Mouse (Mus musculus) kidney, embryonic 14.5 days (tissue): Measurements from ENCODE around the gene Cemip. TPM values are rescaled to one million over a fixed set of nuclear protein-coding genes. Genes with fewer than 3 reads are reported as not detected.

ENCODE experiments used
- ATAC-seq: fragments of 200-750 bp; cut with Nextera tagmentation; 2 replicates; pipeline ENCODE4 v1.8.0; 2017; ENCODE audit warnings: moderate number of reproducible peaks, mild to moderate bottlenecking, moderate TSS enrichment, moderate library complexity; ENCODE audit not compliant: low FRiP score, low TSS enrichment
- H3K27ac ChIP-seq: fragments of 300-500 bp; sonication (generic); 2 replicates; pipeline ENCODE4 v1.5.1; 2014; ENCODE audit warnings: low read depth, mild to moderate bottlenecking, low read length, moderate library complexity, mixed read lengths
- H3K27me3 ChIP-seq: fragments of 300-500 bp; sonication (generic); 2 replicates; pipeline ENCODE4 v1.6.1; 2014; ENCODE audit warnings: mild to moderate bottlenecking, low read length; ENCODE audit not compliant: control insufficient read depth, insufficient read depth
- H3K36me3 ChIP-seq: fragments of 300-500 bp; sonication (generic); 2 replicates; pipeline ENCODE4 v1.6.1; 2014; ENCODE audit warnings: low read length, mixed read lengths; ENCODE audit not compliant: control insufficient read depth, insufficient read depth
- H3K4me1 ChIP-seq: fragments of 300-500 bp; sonication (generic); 2 replicates; pipeline ENCODE4 v1.6.1; 2014; ENCODE audit warnings: low read length, mixed read lengths; ENCODE audit not compliant: control insufficient read depth, insufficient read depth
- H3K4me2 ChIP-seq: fragments of 300-500 bp; sonication (generic); replicated peaks from 2 replicates; pipeline ENCODE4 v1.6.1; 2014; ENCODE audit warnings: low read depth, mild to moderate bottlenecking, low read length
- H3K4me3 ChIP-seq: fragments of 300-500 bp; sonication (generic); 2 replicates; pipeline ENCODE4 v1.5.1; 2014; ENCODE audit warnings: mild to moderate bottlenecking, low read length
- H3K9ac ChIP-seq: fragments of 300-500 bp; sonication (generic); 2 replicates; pipeline ENCODE4 v1.6.1; 2014; ENCODE audit warnings: low read depth, mild to moderate bottlenecking, low read length, moderate library complexity
- H3K9me3 ChIP-seq: fragments of 300-500 bp; sonication (generic); 2 replicates; pipeline ENCODE4 v1.6.1; 2016; ENCODE audit warnings: low read length; ENCODE audit not compliant: control insufficient read depth
- whole genome bisulfite sequencing: fragments of 180-500 bp; shearing (Covaris S2); extraction: QIAGEN DNeasy Blood & Tissue Kit; methylation state at CpG from one replicate; pipeline ENCODE4 v1.1.7; 2014; 5-methylcytosine and 5-hydroxymethylcytosine counted together
- polyA plus RNA-seq: library from polyadenylated mRNA; unstranded; fragments of >200 nt; fragmentation: Nextera tagmentation; extraction: Ambion mirVana; gene quantifications from 2 replicates; pipeline ENCODE4 v1.2.1, GENCODE M21; 2014

The Cemip gene
- polyA plus RNA-seq, 1 experiment from 2014 or later: 0.16 TPM

- 0 out of 2 replicates have a peak, but pooled peaks cover 2% of the 10 kb centered on the region for H3K4me1 ChIP-seq
- 97% methylated on average over 1 of the region's 1 CpGs for WGBS
Measured at GRCm38 (mm10) chr7:84106942-84107341, 20.6 kb upstream of the Cemip start.

DNA sequence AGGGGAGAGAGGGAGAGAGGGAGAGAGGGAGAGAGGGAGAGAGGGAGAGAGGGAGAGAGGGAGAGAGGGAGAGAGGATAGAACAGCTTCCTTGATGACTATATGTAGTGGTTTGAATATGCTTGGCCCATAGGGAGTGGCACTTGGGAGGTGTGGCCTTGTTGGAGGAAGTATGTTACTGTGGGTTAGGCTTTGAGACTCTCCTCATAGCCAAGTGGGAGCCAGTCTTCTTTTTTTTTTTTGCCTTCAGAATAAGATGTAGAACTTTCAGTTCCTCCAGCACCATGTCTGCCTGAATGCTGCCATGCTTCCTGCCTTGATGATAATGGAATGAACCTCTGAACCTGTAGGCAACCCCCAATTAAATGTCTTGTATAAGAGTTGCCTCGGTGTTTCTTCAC, 16.3 kb upstream of the Cemip start:
- Histone ChIP-seq H3K9ac (no peak overlapping the region), H3K9me3 (no peaks in the 10 kb centered on the region), H3K4me3 (no peak overlapping the region), H3K4me2 (no peak overlapping the region), H3K27ac (no peak overlapping the region), H3K27me3 (no peaks in the 10 kb centered on the region), H3K4me1 (no peaks in the 10 kb centered on the region), H3K36me3 (no peaks in the 10 kb centered on the region)
- ATAC-seq: no peak
- WGBS: 97% methylated on average over 1 of the region's 1 CpGs

More at GRCm38 (mm10) chr7:84106942-84107341, 20.6 kb upstream of the Cemip start:
- Histone ChIP-seq H3K4me2 (no peak overlapping the region), H3K4me3 (no peak overlapping the region), H3K9me3 (no peaks in the 10 kb centered on the region), H3K27me3 (no peaks in the 10 kb centered on the region), H3K27ac (no peak overlapping the region), H3K9ac (no peak overlapping the region), H3K36me3 (peaks cover 18% of the 10 kb centered on the region)
- ATAC-seq: no peak

DNA sequence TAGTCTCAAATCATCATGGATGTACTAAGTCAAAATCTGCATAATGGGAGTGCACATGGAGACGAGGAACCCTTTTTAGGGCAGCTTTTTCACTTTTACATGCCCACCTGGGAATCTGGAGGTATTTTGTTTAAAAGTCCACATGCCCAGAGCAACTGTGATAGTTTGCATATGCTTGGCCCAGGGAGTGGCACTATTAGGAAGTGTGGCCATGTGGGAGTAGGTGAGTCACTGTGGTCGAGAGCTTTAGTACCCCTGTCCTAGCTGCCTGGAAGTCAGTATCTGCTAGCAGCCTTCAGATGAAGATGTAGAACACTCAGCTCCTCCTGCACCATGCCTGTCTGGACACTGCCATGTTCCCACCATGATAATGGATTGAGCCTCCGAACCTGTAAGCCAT, 14.4 kb upstream of the Cemip start:
- Histone ChIP-seq H3K9me3 (no peaks in the 10 kb centered on the region), H3K4me1 (no peaks in the 10 kb centered on the region), H3K9ac (no peak overlapping the region), H3K4me3 (no peak overlapping the region), H3K36me3 (no peaks in the 10 kb centered on the region), H3K27me3 (no peaks in the 10 kb centered on the region), H3K27ac (no peak overlapping the region), H3K4me2 (no peak overlapping the region)
- WGBS: 75% methylated on average over 3 of the region's 3 CpGs
- ATAC-seq: no peak

DNA sequence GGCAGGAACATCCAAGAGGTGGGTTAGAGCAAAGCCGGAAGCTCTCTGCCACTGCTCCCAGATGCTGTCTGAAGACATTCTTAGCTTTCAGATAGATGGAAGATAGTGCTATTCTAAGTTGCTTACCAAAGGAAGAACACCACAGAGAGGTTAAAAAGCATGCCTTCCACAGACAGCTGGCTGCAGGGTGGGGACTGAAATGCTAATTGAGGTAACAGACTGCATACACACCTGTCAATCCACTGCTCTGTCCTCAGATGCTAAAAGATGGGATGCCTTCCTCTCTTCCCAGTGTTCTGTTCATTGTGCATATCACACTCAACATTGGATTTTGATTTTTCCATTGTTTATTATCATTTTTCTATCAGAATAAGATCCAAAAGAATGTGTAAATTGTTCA, 11.8 kb upstream of the Cemip start:
- Histone ChIP-seq H3K9me3 (no peaks in the 10 kb centered on the region), H3K36me3 (no peaks in the 10 kb centered on the region), H3K27ac (no peak overlapping the region), H3K27me3 (no peaks in the 10 kb centered on the region), H3K4me3 (no peak overlapping the region), H3K9ac (no peak overlapping the region), H3K4me1 (no peaks in the 10 kb centered on the region), H3K4me2 (no peak overlapping the region)
- ATAC-seq: no peak
- 94% methylated on average over 1 of the region's 1 CpGs for WGBS

DNA sequence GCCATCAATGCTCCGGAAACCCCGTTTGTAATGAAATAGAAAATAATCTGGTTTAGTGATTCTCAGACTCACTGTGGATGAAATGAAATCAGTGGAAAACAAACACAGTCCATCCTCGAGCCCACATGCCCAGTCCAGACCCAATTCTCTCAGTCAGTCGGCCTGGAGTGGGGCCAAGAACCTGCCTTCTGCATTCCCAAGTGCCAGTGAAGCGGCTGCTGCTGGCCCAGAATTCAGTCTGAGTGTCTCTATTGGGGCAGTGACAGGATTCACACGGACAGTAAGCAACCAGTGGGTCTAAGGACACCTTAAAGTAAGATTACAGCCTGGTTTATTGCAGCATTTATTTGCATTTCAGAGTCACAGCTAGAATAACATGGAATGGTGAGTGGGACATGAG, 10.2 kb upstream of the Cemip start:
- H3K27ac ChIP-seq: no peak overlapping the region
- no peak overlapping the region for H3K4me3 ChIP-seq
- no peak overlapping the region for H3K9ac ChIP-seq
- H3K4me1 ChIP-seq: no peaks in the 10 kb centered on the region
- H3K27me3 ChIP-seq: no peaks in the 10 kb centered on the region
- no peak overlapping the region for H3K4me2 ChIP-seq
- H3K9me3 ChIP-seq: no peaks in the 10 kb centered on the region
- WGBS: 75% methylated on average over 6 of the region's 6 CpGs
- no peak for ATAC-seq
- no peaks in the 10 kb centered on the region for H3K36me3 ChIP-seq

DNA sequence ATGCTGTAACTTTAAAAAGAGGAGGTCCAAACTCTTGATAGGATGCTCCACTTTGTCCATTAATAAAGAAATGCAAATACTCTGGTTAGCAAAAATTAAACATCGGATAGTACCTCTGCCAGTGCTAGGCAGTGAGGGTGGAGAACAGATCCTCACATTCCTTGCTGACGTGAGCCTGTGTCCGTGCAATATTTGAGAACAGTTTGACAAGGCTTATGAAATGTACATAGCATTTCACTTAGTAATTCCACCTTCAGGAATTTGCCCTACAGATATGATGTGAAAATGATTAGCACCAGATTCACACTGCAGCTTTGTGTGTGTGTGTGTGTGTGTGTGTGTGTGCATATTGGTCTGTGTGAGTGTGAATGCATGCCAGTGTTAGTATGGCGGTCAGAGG, 4.5 kb upstream of the Cemip start:
- ATAC-seq: no peak
- Histone ChIP-seq H3K9me3 (no peaks in the 10 kb centered on the region), H3K4me3 (no peak overlapping the region), H3K27me3 (peaks cover 8% of the 10 kb centered on the region), H3K36me3 (no peaks in the 10 kb centered on the region), H3K9ac (no peak overlapping the region), H3K27ac (no peak overlapping the region), H3K4me1 (peaks cover 4% of the 10 kb centered on the region; the same call in 1 of the 2 replicates), H3K4me2 (no peak overlapping the region)
- WGBS: 78% methylated on average over 4 of the region's 4 CpGs

DNA sequence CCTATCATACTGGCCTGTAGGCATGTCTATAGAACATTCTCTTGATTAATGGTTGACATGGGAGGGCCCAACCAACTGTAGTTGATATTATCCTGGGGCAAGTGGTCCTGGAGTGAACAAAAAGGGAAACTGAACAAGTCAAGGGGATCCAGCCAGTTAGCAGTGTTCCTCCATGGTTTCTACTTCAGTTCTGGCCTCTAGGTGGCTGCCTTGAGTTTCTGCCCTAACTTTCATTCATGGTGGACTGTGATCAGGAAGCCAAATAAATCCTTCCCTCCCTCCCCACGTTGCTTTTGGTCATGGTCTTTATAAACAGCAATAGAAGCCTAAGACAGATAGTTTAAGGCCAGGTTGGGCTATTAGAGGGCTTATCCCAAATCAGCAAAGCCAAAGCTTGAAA, 3.5 kb upstream of the Cemip start:
- no peak for ATAC-seq
- Histone ChIP-seq H3K4me3 (no peak overlapping the region), H3K27ac (no peak overlapping the region), H3K27me3 (peaks cover 18% of the 10 kb centered on the region), H3K36me3 (no peaks in the 10 kb centered on the region), H3K9ac (no peak overlapping the region), H3K4me1 (peaks cover 5% of the 10 kb centered on the region; the same call in 1 of the 2 replicates), H3K9me3 (no peaks in the 10 kb centered on the region), H3K4me2 (no peak overlapping the region)
- 22% methylated on average over 1 of the region's 1 CpGs for WGBS

GRCm38 (mm10) chr7:84088971-84089370, 2.7 kb upstream of the Cemip start:
- no peak for ATAC-seq
- Histone ChIP-seq H3K9ac (no peak overlapping the region), H3K9me3 (no peaks in the 10 kb centered on the region), H3K27ac (no peak overlapping the region), H3K4me3 (no peak overlapping the region), H3K27me3 (peaks cover 20% of the 10 kb centered on the region), H3K4me1 (peaks cover 5% of the 10 kb centered on the region; the same call in 1 of the 2 replicates), H3K4me2 (no peak overlapping the region), H3K36me3 (no peaks in the 10 kb centered on the region)
- 17% methylated on average over 4 of the region's 4 CpGs for WGBS

DNA sequence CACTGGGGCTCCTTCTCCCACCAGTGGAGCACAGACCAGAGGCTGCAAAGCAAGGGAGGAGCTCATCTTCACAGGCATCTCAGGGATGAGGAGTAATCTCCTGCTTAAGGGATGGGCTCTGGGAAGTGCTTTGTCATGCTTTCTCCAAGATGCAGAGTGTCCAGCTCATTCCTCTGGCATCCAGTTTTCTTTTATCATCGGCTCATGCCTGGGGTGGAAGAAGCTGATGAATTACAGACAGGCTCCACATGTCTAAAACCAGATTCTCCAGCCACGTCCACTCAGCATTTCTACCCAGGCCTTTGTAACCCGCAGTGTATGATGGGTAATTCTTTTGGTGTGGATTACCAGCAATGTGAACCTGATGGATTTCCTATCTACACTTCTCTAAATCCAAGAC, 1.9 kb upstream of the Cemip start:
- Histone ChIP-seq H3K27me3 (peaks cover 20% of the 10 kb centered on the region), H3K36me3 (no peaks in the 10 kb centered on the region), H3K4me2 (no peak overlapping the region), H3K4me3 (no peak overlapping the region), H3K4me1 (peaks cover 5% of the 10 kb centered on the region; the same call in 1 of the 2 replicates), H3K9ac (no peak overlapping the region), H3K9me3 (no peaks in the 10 kb centered on the region), H3K27ac (no peak overlapping the region)
- WGBS: 80% methylated on average over 3 of the region's 3 CpGs
- no peak for ATAC-seq
